Mouse (Mus musculus) heart, embryonic 14.5 days (tissue): ENCODE measurements around the gene Meiob. TPM values are rescaled to one million over a fixed set of nuclear protein-coding genes. Genes with fewer than 3 reads are reported as not detected.

Experiments used
- ATAC-seq: fragments of 200-750 bp; cut with Nextera tagmentation; 2 replicates; pipeline ENCODE4 v1.8.0; 2017; ENCODE audit warnings: low read depth, moderate TSS enrichment; ENCODE audit not compliant: insufficient number of reproducible peaks, insufficient read depth, low FRiP score
- H3K27ac ChIP-seq, 2 experiments: fragments of 200-500 bp in 1 of 2; fragments of 300-500 bp in 1 of 2; sonication (generic) in 1 of 2; replicated peaks in 1 of 2; 2 replicates each; pipeline ENCODE4 v1.5.1; 2012 to 2014; ENCODE audit warnings: low read depth in 2 of 2, low read length in 2 of 2, control low read depth in 1 of 2, mild to moderate bottlenecking in 1 of 2, mixed read lengths in 1 of 2; ENCODE audit not compliant: control insufficient read depth in 1 of 2, insufficient read depth in 1 of 2
- H3K27me3 ChIP-seq: fragments of 300-500 bp; sonication (generic); 2 replicates; pipeline ENCODE4 v1.6.1; 2014; ENCODE audit warnings: mild to moderate bottlenecking, low read length, control low read depth; ENCODE audit not compliant: control insufficient read depth, insufficient read depth
- H3K36me3 ChIP-seq: fragments of 300-500 bp; sonication (generic); 2 replicates; pipeline ENCODE4 v1.6.1; 2014; ENCODE audit warnings: mild to moderate bottlenecking, control low read depth, low read length, mixed read lengths; ENCODE audit not compliant: control insufficient read depth, insufficient read depth
- H3K4me1 ChIP-seq, 2 experiments: fragments of 200-500 bp in 1 of 2; fragments of 300-500 bp in 1 of 2; sonication (generic) in 1 of 2; 2 replicates each; pipeline ENCODE4 v1.6.1; 2012 to 2014; ENCODE audit warnings: low read length in 2 of 2, control low read depth in 1 of 2, mixed read lengths in 1 of 2; ENCODE audit not compliant: control insufficient read depth in 2 of 2, insufficient read depth in 2 of 2
- H3K4me2 ChIP-seq: fragments of 300-500 bp; sonication (generic); 2 replicates; pipeline ENCODE4 v1.6.1; 2014; ENCODE audit warnings: mild to moderate bottlenecking, low read length
- H3K4me3 ChIP-seq, 2 experiments: fragments of 200-500 bp in 1 of 2; fragments of 300-500 bp in 1 of 2; sonication (generic) in 1 of 2; 2 replicates each; pipeline ENCODE4 v1.5.1; 2012 to 2014; ENCODE audit warnings: low read length in 2 of 2, mild to moderate bottlenecking in 2 of 2, control low read depth in 1 of 2, low read depth in 1 of 2, moderate library complexity in 1 of 2; ENCODE audit not compliant: control insufficient read depth in 1 of 2, insufficient read depth in 1 of 2
- H3K9ac ChIP-seq: fragments of 300-500 bp; sonication (generic); 2 replicates; pipeline ENCODE4 v1.6.1; 2014; ENCODE audit warnings: mild to moderate bottlenecking, low read length
- H3K9me3 ChIP-seq: fragments of 300-500 bp; sonication (generic); 2 replicates; pipeline ENCODE4 v1.6.1; 2016; ENCODE audit warnings: low read length, control low read depth; ENCODE audit not compliant: control insufficient read depth
- WGBS: fragments of 180-500 bp; shearing (Covaris S2); extraction: QIAGEN DNeasy Blood & Tissue Kit; methylation state at CpG from one replicate; pipeline ENCODE4 v1.1.7; 2014; 5-methylcytosine and 5-hydroxymethylcytosine counted together
- polyA plus RNA-seq: library from polyadenylated mRNA; unstranded; fragments of >200 nt; fragmentation: Nextera tagmentation; extraction: Ambion mirVana; gene quantifications from 2 replicates; pipeline ENCODE4 v1.2.1, GENCODE M21; 2014

The Meiob gene
- polyA plus RNA-seq, 1 experiment from 2014 or later = not detected

GRCm38 (mm10) chr17:24821351-24822280, 17.5 kb downstream of the Meiob start:
- WGBS = 41% methylated on average over 3 of the region's 3 CpGs
- Histone ChIP-seq H3K9me3 (no peaks in the 10 kb centered on the region), H3K27ac (no peak overlapping the region), H3K4me2 (no peak overlapping the region), H3K36me3 (no peaks in the 10 kb centered on the region), H3K4me3 (no peak overlapping the region), H3K9ac (no peak overlapping the region), H3K4me1 (no peaks in the 10 kb centered on the region), H3K27me3 (no peaks in the 10 kb centered on the region)
- no peak for ATAC-seq

- H3K9ac ChIP-seq = no peak within 1 kb of the TSS
- 0 out of 4 replicates have a peak, but pooled peaks cover 0 to 2% of the 10 kb centered on the region in 2 experiments for H3K4me1 ChIP-seq
- H3K36me3 ChIP-seq = no peaks in the 10 kb centered on the region
- WGBS = 42% methylated on average over 8 of the region's 8 CpGs
- no peak within 1 kb of the TSS for H3K27ac ChIP-seq
- no peak within 1 kb of the TSS for H3K4me3 ChIP-seq
- H3K4me2 ChIP-seq = no peak within 1 kb of the TSS
- ATAC-seq = no peak
- peaks cover 4% of the 10 kb centered on the region; the same call in 1 of the 2 replicates for H3K27me3 ChIP-seq
- H3K9me3 ChIP-seq = no peaks in the 10 kb centered on the region
Observed at GRCm38 (mm10) chr17:24839842-24840241, 35.8 kb downstream of the Meiob start, which contains the start of gene Hagh. Gene Hagh, plus strand, starts transcription at chr17:24840143.

- Histone ChIP-seq H3K27me3 (peaks cover 3% of the 10 kb centered on the region; the same call in 1 of the 2 replicates), H3K9me3 (no peaks in the 10 kb centered on the region), H3K4me3 (no peak overlapping the region), H3K36me3 (no peaks in the 10 kb centered on the region), H3K4me2 (no peak overlapping the region), H3K4me1 (peaks cover 0 to 4% of the 10 kb centered on the region in 2 experiments; a peak in 2 of 4 replicates), H3K9ac (no peak overlapping the region), H3K27ac (no peak overlapping the region)
- 47% methylated on average over 5 of the region's 5 CpGs for WGBS
- ATAC-seq = no peak
Observed at GRCm38 (mm10) chr17:24840341-24840740, 36.3 kb downstream of the Meiob start.

GRCm38 (mm10) chr17:24841133-24841532, 37.0 kb downstream of the Meiob start:
- WGBS = 48% methylated on average over 4 of the region's 4 CpGs
- no peak for ATAC-seq
- no peak overlapping the region for H3K27ac ChIP-seq
- H3K36me3 ChIP-seq = no peaks in the 10 kb centered on the region
- H3K9me3 ChIP-seq = no peaks in the 10 kb centered on the region
- no peaks in the 10 kb centered on the region; the same call in 1 of the 2 replicates for H3K27me3 ChIP-seq
- peaks cover 0 to 4% of the 10 kb centered on the region in 2 experiments; a peak in 2 of 4 replicates for H3K4me1 ChIP-seq
- H3K9ac ChIP-seq = no peak overlapping the region
- H3K4me3 ChIP-seq = no peak overlapping the region
- H3K4me2 ChIP-seq = no peak overlapping the region

GRCm38 (mm10) chr17:24842631-24843030, 38.5 kb downstream of the Meiob start:
- no peak overlapping the region for H3K9ac ChIP-seq
- 48% methylated on average over 2 of the region's 2 CpGs for WGBS
- H3K4me3 ChIP-seq = no peak overlapping the region
- H3K27ac ChIP-seq = no peak overlapping the region
- H3K27me3 ChIP-seq = no peaks in the 10 kb centered on the region; the same call in 1 of the 2 replicates
- no peak for ATAC-seq
- H3K4me1 ChIP-seq = peaks cover 2 to 4% of the 10 kb centered on the region in 2 experiments; a peak in 2 of 4 replicates
- H3K4me2 ChIP-seq = no peak overlapping the region
- H3K36me3 ChIP-seq = no peaks in the 10 kb centered on the region
- H3K9me3 ChIP-seq = no peaks in the 10 kb centered on the region

GRCm38 (mm10) chr17:24844525-24844924, 40.4 kb downstream of the Meiob start:
- peaks cover 4 to 6% of the 10 kb centered on the region in 2 experiments; a peak in 2 of 4 replicates for H3K4me1 ChIP-seq
- WGBS = 40% methylated on average over 9 of the region's 9 CpGs
- H3K4me2 ChIP-seq = peak overlapping the region; percentile 43
- no peaks in the 10 kb centered on the region for H3K36me3 ChIP-seq
- ATAC-seq = no peak
- no peak overlapping the region for H3K4me3 ChIP-seq
- no peaks in the 10 kb centered on the region; the same call in 1 of the 2 replicates for H3K27me3 ChIP-seq
- no peaks in the 10 kb centered on the region for H3K9me3 ChIP-seq
- peak overlapping the region in 1 of 2 experiments; percentile 22; a peak in 1 of 4 replicates for H3K27ac ChIP-seq
- peak overlapping the region; percentile 55; the same call in 1 of the 2 replicates for H3K9ac ChIP-seq

- H3K4me2 ChIP-seq = no peak overlapping the region
- H3K4me1 ChIP-seq = peaks cover 6 to 12% of the 10 kb centered on the region in 2 experiments; a peak in 3 of 4 replicates
- no peak for ATAC-seq
- no peaks in the 10 kb centered on the region for H3K27me3 ChIP-seq
- 87% methylated on average over 1 of the region's 1 CpGs for WGBS
- H3K27ac ChIP-seq = no peak overlapping the region
- H3K36me3 ChIP-seq = no peaks in the 10 kb centered on the region
- no peak overlapping the region for H3K9ac ChIP-seq
- no peak overlapping the region for H3K4me3 ChIP-seq
- no peaks in the 10 kb centered on the region for H3K9me3 ChIP-seq
Observed at GRCm38 (mm10) chr17:24847386-24847785, 43.3 kb downstream of the Meiob start.
